Mouse (Mus musculus) kidney, embryonic 14.5 days (tissue): ENCODE data around the gene Tyw5. TPM values are rescaled to one million over a fixed set of nuclear protein-coding genes. Genes with fewer than 3 reads are reported as not detected.
A peak's percentile ranks its signal among the peaks of the same experiment; 100 is the strongest.

Experiments used
- ATAC-seq: fragments of 200-750 bp; cut with Nextera tagmentation; 2 replicates; pipeline ENCODE4 v1.8.0; 2017; ENCODE audit warnings: moderate number of reproducible peaks, mild to moderate bottlenecking, moderate TSS enrichment, moderate library complexity; ENCODE audit not compliant: low FRiP score, low TSS enrichment
- H3K27ac ChIP-seq: fragments of 300-500 bp; sonication (generic); 2 replicates; pipeline ENCODE4 v1.5.1; 2014; ENCODE audit warnings: low read depth, mild to moderate bottlenecking, low read length, moderate library complexity, mixed read lengths
- H3K27me3 ChIP-seq: fragments of 300-500 bp; sonication (generic); 2 replicates; pipeline ENCODE4 v1.6.1; 2014; ENCODE audit warnings: mild to moderate bottlenecking, low read length; ENCODE audit not compliant: control insufficient read depth, insufficient read depth
- H3K36me3 ChIP-seq: fragments of 300-500 bp; sonication (generic); 2 replicates; pipeline ENCODE4 v1.6.1; 2014; ENCODE audit warnings: low read length, mixed read lengths; ENCODE audit not compliant: control insufficient read depth, insufficient read depth
- H3K4me1 ChIP-seq: fragments of 300-500 bp; sonication (generic); 2 replicates; pipeline ENCODE4 v1.6.1; 2014; ENCODE audit warnings: low read length, mixed read lengths; ENCODE audit not compliant: control insufficient read depth, insufficient read depth
- H3K4me2 ChIP-seq: fragments of 300-500 bp; sonication (generic); replicated peaks from 2 replicates; pipeline ENCODE4 v1.6.1; 2014; ENCODE audit warnings: low read depth, mild to moderate bottlenecking, low read length
- H3K4me3 ChIP-seq: fragments of 300-500 bp; sonication (generic); 2 replicates; pipeline ENCODE4 v1.5.1; 2014; ENCODE audit warnings: mild to moderate bottlenecking, low read length
- H3K9ac ChIP-seq: fragments of 300-500 bp; sonication (generic); 2 replicates; pipeline ENCODE4 v1.6.1; 2014; ENCODE audit warnings: low read depth, mild to moderate bottlenecking, low read length, moderate library complexity
- H3K9me3 ChIP-seq: fragments of 300-500 bp; sonication (generic); 2 replicates; pipeline ENCODE4 v1.6.1; 2016; ENCODE audit warnings: low read length; ENCODE audit not compliant: control insufficient read depth
- WGBS: fragments of 180-500 bp; shearing (Covaris S2); extraction: QIAGEN DNeasy Blood & Tissue Kit; methylation state at CpG from one replicate; pipeline ENCODE4 v1.1.7; 2014; 5-methylcytosine and 5-hydroxymethylcytosine counted together
- polyA plus RNA-seq: library from polyadenylated mRNA; unstranded; fragments of >200 nt; fragmentation: Nextera tagmentation; extraction: Ambion mirVana; gene quantifications from 2 replicates; pipeline ENCODE4 v1.2.1, GENCODE M21; 2014

Gene Tyw5
- polyA plus RNA-seq, 1 experiment from 2014 or later: 24.8 TPM

GRCm38 (mm10) chr1:57394051-57394450 lies 12.8 kb downstream of the Tyw5 start:
- Histone ChIP-seq H3K9me3 (no peaks in the 10 kb centered on the region), H3K4me2 (no peak overlapping the region), H3K27ac (no peak overlapping the region), H3K27me3 (no peaks in the 10 kb centered on the region), H3K4me3 (no peak overlapping the region), H3K4me1 (no peaks in the 10 kb centered on the region), H3K36me3 (peaks cover 35% of the 10 kb centered on the region), H3K9ac (no peak overlapping the region)
- no peak for ATAC-seq
- WGBS: 70% methylated on average over 3 of the region's 3 CpGs

- WGBS: 85% methylated on average over 4 of the region's 4 CpGs
- H3K27me3 ChIP-seq: no peaks in the 10 kb centered on the region
- no peak overlapping the region for H3K9ac ChIP-seq
- H3K4me3 ChIP-seq: no peak overlapping the region
- H3K4me1 ChIP-seq: no peaks in the 10 kb centered on the region
- ATAC-seq: no peak
- no peak overlapping the region for H3K4me2 ChIP-seq
- H3K36me3 ChIP-seq: peaks cover 46% of the 10 kb centered on the region
- no peak overlapping the region for H3K27ac ChIP-seq
- H3K9me3 ChIP-seq: no peaks in the 10 kb centered on the region
Measured at GRCm38 (mm10) chr1:57392417-57392816, 14.5 kb downstream of the Tyw5 start.

- H3K4me1 ChIP-seq: no peaks in the 10 kb centered on the region
- H3K9me3 ChIP-seq: no peaks in the 10 kb centered on the region
- H3K36me3 ChIP-seq: peaks cover 40% of the 10 kb centered on the region
- H3K27me3 ChIP-seq: no peaks in the 10 kb centered on the region
- no peak overlapping the region for H3K27ac ChIP-seq
- ATAC-seq: no peak
- H3K4me3 ChIP-seq: no peak overlapping the region
- WGBS: 93% methylated on average over 4 of the region's 4 CpGs
- H3K4me2 ChIP-seq: no peak overlapping the region
- no peak overlapping the region for H3K9ac ChIP-seq
Measured at GRCm38 (mm10) chr1:57390993-57391790, 15.7 kb downstream of the Tyw5 start.

- no peak for ATAC-seq
- H3K4me1 ChIP-seq: no peaks in the 10 kb centered on the region
- 94% methylated on average over 8 of the region's 8 CpGs for WGBS
- H3K4me3 ChIP-seq: no peak overlapping the region
- peaks cover 33% of the 10 kb centered on the region for H3K36me3 ChIP-seq
- H3K9ac ChIP-seq: no peak overlapping the region
- H3K4me2 ChIP-seq: no peak overlapping the region
- H3K9me3 ChIP-seq: no peaks in the 10 kb centered on the region
- H3K27me3 ChIP-seq: no peaks in the 10 kb centered on the region
- no peak overlapping the region for H3K27ac ChIP-seq
Measured at GRCm38 (mm10) chr1:57388402-57389155, 18.3 kb downstream of the Tyw5 start.

- Histone ChIP-seq H3K27ac (no peak overlapping the region), H3K4me3 (no peak overlapping the region), H3K9ac (no peak overlapping the region), H3K9me3 (no peaks in the 10 kb centered on the region), H3K4me2 (no peak overlapping the region), H3K36me3 (peaks cover 26% of the 10 kb centered on the region), H3K27me3 (no peaks in the 10 kb centered on the region), H3K4me1 (no peaks in the 10 kb centered on the region)
- 91% methylated on average over 2 of the region's 2 CpGs for WGBS
- no peak for ATAC-seq
Measured at GRCm38 (mm10) chr1:57387876-57388275, 19.0 kb downstream of the Tyw5 start.

GRCm38 (mm10) chr1:57386519-57386918 lies 20.4 kb downstream of the Tyw5 start:
- peaks cover 21% of the 10 kb centered on the region; the same call in 1 of the 2 replicates for H3K36me3 ChIP-seq
- no peak overlapping the region for H3K4me3 ChIP-seq
- H3K27me3 ChIP-seq: no peaks in the 10 kb centered on the region

GRCm38 (mm10) chr1:57377376-57378341 lies 29.2 kb downstream of the Tyw5 start, which contains the start of gene 1700066M21Rik:
1700066M21Rik (plus strand) TSS chr1:57377620.
- H3K27ac ChIP-seq: peak within 1 kb of the TSS; percentile 38; the same call in 1 of the 2 replicates
- H3K4me1 ChIP-seq: no peaks in the 10 kb centered on the region
- peak within 1 kb of the TSS; percentile 88 for H3K9ac ChIP-seq
- no peaks in the 10 kb centered on the region for H3K27me3 ChIP-seq
- peak; percentile 98 for ATAC-seq
- no peaks in the 10 kb centered on the region for H3K36me3 ChIP-seq
- H3K4me3 ChIP-seq: peak within 1 kb of the TSS; percentile 87
- peak within 1 kb of the TSS; percentile 81 for H3K4me2 ChIP-seq
- no peaks in the 10 kb centered on the region for H3K9me3 ChIP-seq
- WGBS: under 1% methylated on average over 81 of the region's 81 CpGs

More at GRCm38 (mm10) chr1:57386519-57386918, 20.4 kb downstream of the Tyw5 start:
- Histone ChIP-seq H3K4me2 (no peak overlapping the region), H3K9ac (no peak overlapping the region), H3K9me3 (no peaks in the 10 kb centered on the region), H3K27ac (no peak overlapping the region), H3K4me1 (no peaks in the 10 kb centered on the region)
- no peak for ATAC-seq

- ATAC-seq: no peak
- no peaks in the 10 kb centered on the region for H3K4me1 ChIP-seq
Measured at GRCm38 (mm10) chr1:57376806-57377205, 30.1 kb downstream of the Tyw5 start.

More at GRCm38 (mm10) chr1:57376806-57377205, 30.1 kb downstream of the Tyw5 start:
- Histone ChIP-seq H3K27me3 (no peaks in the 10 kb centered on the region), H3K4me2 (peak overlapping the region; percentile 40), H3K9me3 (no peaks in the 10 kb centered on the region), H3K4me3 (peak overlapping the region; percentile 87), H3K27ac (no peak overlapping the region), H3K9ac (peak overlapping the region; percentile 34; the same call in 1 of the 2 replicates), H3K36me3 (no peaks in the 10 kb centered on the region)
- 64% methylated on average over 6 of the region's 6 CpGs for WGBS
